Mouse (Mus musculus) kidney, adult 10 weeks (tissue): ENCODE results near the gene Ddx41. TPM values are rescaled to one million over a fixed set of nuclear protein-coding genes. Genes with fewer than 3 reads are reported as not detected.

Experiments
- polyA plus RNA-seq: library from polyadenylated mRNA; stranded (reverse); fragments of 350-450 nt; fragmentation: Illumina TruSeq; extraction: RNeasy Lipid Tissue Mini Kit (QIAGEN cat#74804); gene quantifications from one replicate; pipeline ENCODE4 v1.2.3, GENCODE M21; 2014; ENCODE audit warnings: low read depth, low replicate concordance

Ddx41 gene
- 1.7 TPM for polyA plus RNA-seq

GRCm38 (mm10) chr13:55536194-55537175 is at the start of gene Ddx41:
TSS of gene Ddx41 (minus strand) at chr13:55536658.

DNA sequence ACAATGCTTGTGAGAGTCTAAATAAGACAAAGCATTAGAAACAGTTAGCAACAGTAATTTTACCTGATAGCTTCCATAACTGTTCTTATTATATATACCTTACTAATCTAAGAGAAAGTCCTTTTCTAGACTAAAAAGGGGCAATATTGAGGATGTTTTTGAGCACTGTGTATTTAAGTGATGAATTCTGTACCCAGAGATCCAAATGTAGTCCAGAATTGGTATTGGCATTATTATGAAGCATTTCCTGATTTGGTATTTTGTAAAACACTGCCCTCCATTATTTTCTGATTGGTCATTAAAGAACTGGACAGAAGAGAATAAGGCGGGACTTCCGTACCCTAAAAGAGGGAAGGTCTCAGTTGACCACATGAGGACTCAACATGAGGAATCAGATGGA is 37.0 kb upstream of the Ddx41 start, which contains the start of gene Tmed9:
Gene Tmed9 (plus strand): TSS at position 301 of the 400 bp plus-strand sequence.

GRCm38 (mm10) chr13:55571027-55571751 is 34.7 kb upstream of the Ddx41 start, which contains the start of gene Fam193b:
TSS of gene Fam193b (minus strand) at chr13:55571120.

GRCm38 (mm10) chr13:55529198-55529915 is 7.1 kb downstream of the Ddx41 start, which contains the start of gene Dok3:
TSS of gene Dok3 (minus strand) at chr13:55529296.

DNA sequence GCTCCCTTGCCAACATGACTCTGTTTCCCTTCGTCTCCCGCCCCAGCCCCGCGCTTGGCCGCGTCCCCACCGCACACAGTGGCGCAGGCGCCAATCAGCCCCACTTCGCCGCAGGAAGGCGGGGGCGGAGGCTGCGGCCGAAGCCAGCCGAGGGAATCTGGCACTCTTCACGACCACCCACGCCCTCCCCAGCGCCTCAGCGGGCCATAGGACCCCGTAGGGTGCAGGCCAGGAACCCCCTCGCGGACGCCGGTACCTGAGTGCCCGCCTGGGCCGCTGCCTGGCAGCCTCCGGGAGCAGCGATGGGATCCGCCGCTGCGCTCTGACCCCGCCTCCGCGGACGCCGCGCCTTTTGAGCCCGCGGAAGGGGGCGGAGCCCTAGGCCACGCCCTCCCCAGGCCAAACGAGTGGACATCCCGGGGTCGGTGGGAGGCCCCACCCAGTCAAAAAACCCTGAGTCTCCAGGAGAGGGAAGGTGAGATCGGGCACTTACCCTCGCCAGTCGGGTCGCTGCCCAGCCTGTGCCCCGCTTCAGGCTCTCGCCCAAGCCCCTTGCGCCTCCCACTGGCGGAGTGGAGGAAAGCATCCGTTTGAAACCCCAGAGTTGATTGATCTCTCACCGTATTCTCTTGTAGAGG is 23.2 kb downstream of the Ddx41 start, which contains the start of gene Pdlim7:
Gene Pdlim7 (minus strand): TSS at position 566 of the 638 bp plus-strand sequence.

DNA sequence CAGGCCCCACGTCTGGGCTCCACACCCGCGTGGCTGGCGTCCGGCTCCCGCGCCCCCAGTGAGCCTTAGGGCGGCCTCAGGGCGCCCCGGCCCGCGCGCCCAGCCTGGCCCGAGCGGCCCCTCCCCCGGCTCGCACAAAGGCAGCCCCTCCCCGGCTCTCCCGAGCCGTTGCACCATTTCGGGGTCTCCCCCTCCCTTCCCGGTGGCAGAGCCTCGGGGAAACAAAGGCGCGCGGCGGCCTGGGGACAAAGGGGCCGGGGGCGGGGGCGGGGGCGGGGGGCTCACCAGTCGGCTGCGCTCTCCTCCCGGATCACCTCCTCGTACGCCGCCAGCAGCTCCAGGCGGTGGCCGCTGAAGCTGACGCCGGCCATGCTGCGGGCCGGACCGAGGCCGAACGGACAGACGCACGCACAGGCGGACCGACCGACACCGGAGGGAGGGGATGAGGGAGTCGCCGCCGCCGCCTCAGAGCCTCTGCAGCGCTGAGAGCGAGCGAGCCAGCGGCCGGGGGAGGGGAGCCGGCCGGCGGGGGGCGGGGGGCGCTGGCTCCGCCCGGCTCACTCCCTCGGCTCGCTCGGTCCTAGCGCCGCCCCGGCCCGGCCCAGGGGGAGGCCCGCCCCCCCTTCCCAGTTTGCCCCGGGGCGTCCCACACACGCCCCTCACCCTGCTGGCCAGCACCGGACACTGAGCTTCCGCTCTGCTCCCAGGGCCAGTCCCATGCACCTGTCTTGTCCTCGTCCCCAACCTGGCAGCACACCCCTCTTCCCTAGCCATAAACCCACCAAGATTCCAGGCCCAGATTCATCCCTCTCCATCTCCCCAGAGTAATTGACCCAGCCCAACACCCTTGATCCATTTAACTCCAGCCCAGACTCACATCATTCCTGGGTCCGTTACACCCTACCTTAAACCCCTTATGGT is 48.6 kb downstream of the Ddx41 start, which contains the start of gene Dbn1:
Gene Dbn1 (minus strand): TSS at position 534 of the 921 bp plus-strand sequence.

Other genes starting within 250 kb of the Ddx41 start
- 11.6 TPM for gene Prelid1, start 216.2 kb downstream of the Ddx41 start, polyA plus RNA-seq
- 10.4 TPM for gene Rab24, start 214.7 kb downstream of the Ddx41 start, polyA plus RNA-seq
- not detected for gene Mxd3, start 206.8 kb downstream of the Ddx41 start, polyA plus RNA-seq
- gene Lman2, start 173.9 kb downstream of the Ddx41 start, polyA plus RNA-seq, result 37.2 TPM
- not detected for gene Rgs14, start 166.9 kb downstream of the Ddx41 start, polyA plus RNA-seq
- 557 TPM for gene Slc34a1, start 138.5 kb downstream of the Ddx41 start, polyA plus RNA-seq
- gene Pfn3, start 121.4 kb downstream of the Ddx41 start, polyA plus RNA-seq, result not detected
- not detected for gene F12, start 109.9 kb downstream of the Ddx41 start, polyA plus RNA-seq
- 3.1 TPM for gene Grk6, start 91.6 kb downstream of the Ddx41 start, polyA plus RNA-seq
- not detected for gene Prr7, start 72.4 kb downstream of the Ddx41 start, polyA plus RNA-seq
- gene Dbn1, start 48.5 kb downstream of the Ddx41 start, polyA plus RNA-seq, result 1.0 TPM
- 0.40 TPM for gene Pdlim7, start 23.0 kb downstream of the Ddx41 start, polyA plus RNA-seq
- gene Dok3, start 7.4 kb downstream of the Ddx41 start, polyA plus RNA-seq, result not detected
- 3.2 TPM for gene Fam193b, start 34.5 kb upstream of the Ddx41 start, polyA plus RNA-seq
- 45.7 TPM for gene Tmed9, start 37.1 kb upstream of the Ddx41 start, polyA plus RNA-seq
- gene B4galt7, start 63.2 kb upstream of the Ddx41 start, polyA plus RNA-seq, result 1.7 TPM
- 48.5 TPM for gene Caml, start 86.3 kb upstream of the Ddx41 start, polyA plus RNA-seq
- 56.2 TPM for gene Ddx46, start 98.4 kb upstream of the Ddx41 start, polyA plus RNA-seq
- gene B230219D22Rik, start 156.5 kb upstream of the Ddx41 start, polyA plus RNA-seq, result 133 TPM
- gene Txndc15, start 178.0 kb upstream of the Ddx41 start, polyA plus RNA-seq, result 121 TPM
- 18.8 TPM for gene Pcbd2, start 190.7 kb upstream of the Ddx41 start, polyA plus RNA-seq
- gene Catsper3, start 247.9 kb upstream of the Ddx41 start, polyA plus RNA-seq, result not detected